Mouse (Mus musculus): ENCODE measurements at regions not wholly inside any gene's neighbourhood (a gene's known extent, or its start where the extent isn't known, plus 50 kb on each side); places are given as distances from the start of the nearest gene placed in this dataset.

GRCm38 (mm10) chr12:13011023-13011761, 69.5 kb upstream of the Mycn start:
- 85% methylated on average over 9 of the region's 9 CpGs for WGBS
- ATAC-seq (ENCODE audit: low FRiP score, low read depth) = no peak

GRCm38 (mm10) chr12:13010405-13010804, 68.7 kb upstream of the Mycn start:
- H3K9ac ChIP-seq = no peak overlapping the region
- no peak for ATAC-seq (ENCODE audit: low FRiP score, low read depth)
- H3K27me3 ChIP-seq (replicated peaks) = no peaks in the 10 kb centered on the region
- H3K9me3 ChIP-seq = no peaks in the 10 kb centered on the region
- H3K36me3 ChIP-seq = no peaks in the 10 kb centered on the region
- WGBS = 76% methylated on average over 3 of the region's 3 CpGs
- no peak overlapping the region for H3K27ac ChIP-seq
- H3K4me1 ChIP-seq = no peaks in the 10 kb centered on the region
- H3K4me2 ChIP-seq (replicated peaks) = no peak overlapping the region
- H3K4me3 ChIP-seq = no peak overlapping the region

More at GRCm38 (mm10) chr12:13011023-13011761, 69.5 kb upstream of the Mycn start:
- H3K4me2 ChIP-seq (replicated peaks) = no peak overlapping the region
- no peaks in the 10 kb centered on the region for H3K36me3 ChIP-seq
- H3K27me3 ChIP-seq (replicated peaks) = no peaks in the 10 kb centered on the region
- no peaks in the 10 kb centered on the region for H3K4me1 ChIP-seq
- no peaks in the 10 kb centered on the region for H3K9me3 ChIP-seq
- no peak overlapping the region for H3K4me3 ChIP-seq
- no peak overlapping the region for H3K27ac ChIP-seq
- no peak overlapping the region for H3K9ac ChIP-seq

- Histone ChIP-seq H3K36me3 (no peaks in the 10 kb centered on the region), H3K4me1 (no peaks in the 10 kb centered on the region), H3K4me2 (replicated peaks) (no peak overlapping the region), H3K27ac (no peak overlapping the region), H3K9me3 (no peaks in the 10 kb centered on the region), H3K4me3 (no peak overlapping the region), H3K27me3 (replicated peaks) (no peaks in the 10 kb centered on the region), H3K9ac (no peak overlapping the region)
- WGBS = 41% methylated on average over 2 of the region's 2 CpGs
- ATAC-seq (ENCODE audit: low FRiP score, low read depth) = no peak
Measured at GRCm38 (mm10) chr12:13009470-13009869, 67.8 kb upstream of the Mycn start.

- Histone ChIP-seq H3K9ac (no peak overlapping the region), H3K4me3 (no peak overlapping the region), H3K27ac (no peak overlapping the region), H3K4me2 (replicated peaks) (no peak overlapping the region), H3K27me3 (replicated peaks) (no peaks in the 10 kb centered on the region), H3K36me3 (no peaks in the 10 kb centered on the region), H3K4me1 (no peaks in the 10 kb centered on the region), H3K9me3 (no peaks in the 10 kb centered on the region)
- 85% methylated on average over 3 of the region's 3 CpGs for WGBS
- no peak for ATAC-seq (ENCODE audit: low FRiP score, low read depth)
Measured at GRCm38 (mm10) chr12:13002703-13003102, 61.0 kb upstream of the Mycn start.

DNA sequence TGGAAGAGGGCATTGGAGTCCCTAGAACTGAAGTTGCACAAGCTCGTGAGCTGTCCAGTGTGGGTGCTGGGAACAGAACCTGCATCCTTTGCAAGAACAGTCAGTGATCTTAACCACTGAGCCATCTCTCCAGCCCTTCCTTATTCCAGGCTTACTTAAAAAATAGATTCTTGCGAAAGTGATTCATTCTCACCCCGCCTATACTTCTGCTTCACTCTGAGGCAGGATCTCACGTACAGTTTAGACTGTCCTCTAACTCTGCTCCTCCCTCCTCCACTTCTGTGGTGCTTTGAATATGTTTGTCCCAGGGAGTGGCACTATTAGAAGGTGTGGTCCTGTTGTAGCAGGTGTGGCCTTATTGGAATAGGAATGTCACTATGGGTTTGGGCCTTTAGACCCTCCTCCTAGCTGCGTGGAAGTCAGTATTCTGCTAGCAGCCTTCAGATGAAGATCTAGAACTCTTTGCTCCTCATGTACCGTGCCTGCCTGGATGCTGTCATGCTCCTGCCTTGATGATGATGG, 60.4 kb upstream of the Mycn start:
- no peak overlapping the region for H3K4me2 ChIP-seq (replicated peaks)
- H3K4me3 ChIP-seq = no peak overlapping the region
- no peak overlapping the region for H3K27ac ChIP-seq
- no peak overlapping the region for H3K9ac ChIP-seq
- H3K9me3 ChIP-seq = no peaks in the 10 kb centered on the region
- H3K4me1 ChIP-seq = no peaks in the 10 kb centered on the region
- ATAC-seq (ENCODE audit: low FRiP score, low read depth) = no peak
- WGBS = 92% methylated on average over 6 of the region's 6 CpGs
- H3K27me3 ChIP-seq (replicated peaks) = no peaks in the 10 kb centered on the region
- no peaks in the 10 kb centered on the region for H3K36me3 ChIP-seq

DNA sequence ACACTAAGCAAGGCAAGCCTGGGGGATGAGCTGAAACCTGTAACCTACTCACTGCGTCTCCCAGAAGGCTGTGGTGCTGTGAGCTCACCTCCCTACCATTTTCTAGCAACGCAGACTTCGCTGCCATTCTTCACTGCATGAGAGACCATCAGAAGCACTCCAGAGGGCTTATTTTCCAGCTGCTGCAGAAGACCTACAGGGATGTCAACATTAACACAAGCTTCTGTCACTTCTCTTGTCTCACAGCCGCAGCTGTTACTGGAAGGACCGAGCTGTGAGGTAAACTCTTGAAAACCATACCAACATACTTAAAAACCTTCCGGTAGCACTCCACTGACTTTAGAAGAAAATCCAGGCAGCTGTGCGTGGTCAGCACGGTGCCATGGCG, 54.3 kb upstream of the Mycn start:
- Histone ChIP-seq H3K9ac (no peak overlapping the region), H3K4me3 (no peak overlapping the region), H3K9me3 (no peaks in the 10 kb centered on the region), H3K27ac (no peak overlapping the region), H3K36me3 (no peaks in the 10 kb centered on the region), H3K4me1 (peaks cover 17% of the 10 kb centered on the region; the same call in 1 of the 2 replicates), H3K27me3 (replicated peaks) (no peaks in the 10 kb centered on the region), H3K4me2 (replicated peaks) (no peak overlapping the region)
- WGBS = 88% methylated on average over 9 of the region's 9 CpGs
- ATAC-seq (ENCODE audit: low FRiP score, low read depth) = no peak

DNA sequence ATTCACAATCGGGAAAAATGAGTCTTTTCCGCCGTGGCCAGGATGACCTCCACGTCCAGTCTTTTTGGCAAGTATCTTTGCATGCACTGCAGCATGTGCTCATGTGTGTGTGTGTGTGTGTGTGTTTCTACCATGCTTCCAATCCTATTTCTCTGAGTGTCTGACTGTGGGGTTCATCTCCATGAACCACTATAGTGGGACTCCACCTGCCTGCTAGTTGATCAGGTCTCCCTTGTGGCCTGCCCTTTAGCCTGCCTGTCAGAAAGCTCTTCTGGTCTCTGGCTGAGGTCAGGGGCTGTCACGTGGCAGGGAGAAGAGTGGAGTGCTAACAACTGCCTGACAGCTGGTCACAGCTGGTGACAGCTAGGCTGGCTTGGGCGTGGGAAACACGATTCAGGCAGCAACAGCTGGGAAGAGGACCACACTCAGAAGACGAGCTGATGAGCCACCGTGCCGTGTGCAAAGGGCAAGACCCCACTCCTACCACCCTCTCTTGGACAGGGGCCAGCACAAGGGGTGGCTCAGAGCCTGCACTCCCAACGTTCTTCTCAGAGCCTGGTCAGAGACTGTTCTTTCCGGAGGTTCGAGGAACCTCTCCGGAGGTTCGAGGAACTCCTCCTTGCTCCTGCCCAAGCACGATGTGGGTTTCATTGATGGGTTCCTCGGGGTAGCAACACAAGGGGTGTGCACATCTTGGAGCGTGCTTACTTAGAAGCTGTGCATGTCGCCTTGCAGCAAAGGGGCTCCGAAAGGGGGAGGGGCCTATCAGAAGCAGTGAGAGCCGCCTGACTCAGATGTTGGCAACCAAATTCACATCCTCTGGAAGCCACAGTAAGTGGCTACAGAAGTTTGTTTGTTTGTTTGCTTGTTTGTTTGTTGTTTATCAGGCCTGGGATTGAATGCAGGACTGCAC, 53.6 kb upstream of the Mycn start:
- Histone ChIP-seq H3K9me3 (no peaks in the 10 kb centered on the region), H3K4me2 (replicated peaks) (no peak overlapping the region), H3K27ac (no peak overlapping the region), H3K9ac (no peak overlapping the region), H3K27me3 (replicated peaks) (no peaks in the 10 kb centered on the region), H3K36me3 (no peaks in the 10 kb centered on the region), H3K4me1 (peaks cover 17% of the 10 kb centered on the region; the same call in 1 of the 2 replicates), H3K4me3 (no peak overlapping the region)
- ATAC-seq (ENCODE audit: low FRiP score, low read depth) = no peak
- WGBS = 60% methylated on average over 21 of the region's 21 CpGs

DNA sequence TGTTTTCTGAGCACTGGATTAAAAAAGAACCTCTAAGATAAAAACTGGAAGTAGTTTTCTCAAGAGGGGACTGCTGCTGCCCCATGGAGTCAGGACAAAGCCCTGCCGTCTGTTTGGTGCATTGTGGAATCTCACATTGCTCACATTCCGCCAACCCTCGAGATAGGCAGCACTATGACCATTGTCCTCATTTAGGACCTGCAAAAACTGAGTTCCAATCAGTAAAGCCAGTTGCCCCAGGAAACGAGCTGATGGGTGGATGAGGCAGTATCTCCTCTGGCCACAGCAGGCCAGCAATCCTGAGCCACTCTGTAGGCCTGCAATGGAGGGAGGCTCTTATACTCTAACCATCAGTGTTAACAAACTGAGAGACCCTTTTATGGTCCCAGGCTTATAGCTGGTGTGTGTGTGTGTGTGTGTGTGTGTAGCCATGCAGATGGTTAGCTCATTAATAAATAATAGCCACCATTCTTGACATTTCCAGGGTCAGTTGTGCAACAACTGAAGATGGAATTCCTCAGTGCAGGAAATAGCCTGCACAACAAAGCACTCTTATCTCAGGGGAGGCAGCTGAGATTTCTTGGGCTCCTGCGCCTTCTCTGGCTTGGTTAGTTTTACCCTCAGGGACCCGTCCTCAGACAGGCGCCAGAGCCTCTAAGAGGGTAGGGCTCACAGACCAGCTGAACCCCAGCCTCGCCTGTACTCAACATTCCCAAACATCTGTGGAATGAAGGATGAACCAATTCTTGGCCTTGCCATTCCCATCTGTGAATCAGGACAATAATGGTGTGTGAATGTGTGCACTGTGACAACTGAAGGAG, 52.4 kb upstream of the Mycn start:
- no peaks in the 10 kb centered on the region for H3K27me3 ChIP-seq (replicated peaks)
- H3K27ac ChIP-seq = no peak overlapping the region
- H3K9ac ChIP-seq = no peak overlapping the region
- no peaks in the 10 kb centered on the region for H3K36me3 ChIP-seq
- WGBS = 43% methylated on average over 8 of the region's 8 CpGs
- H3K4me3 ChIP-seq = no peak overlapping the region
- peaks cover 17% of the 10 kb centered on the region; the same call in 1 of the 2 replicates for H3K4me1 ChIP-seq
- ATAC-seq (ENCODE audit: low FRiP score, low read depth) = 0 out of 2 replicates have a peak, but pooled peaks have one; percentile 25
- no peak overlapping the region for H3K4me2 ChIP-seq (replicated peaks)
- no peaks in the 10 kb centered on the region for H3K9me3 ChIP-seq
